Mouse (Mus musculus) cortical plate, adult 2 months (tissue): Measurements from ENCODE around the gene Gm10053.

Source experiments
- CTCF ChIP-seq: fragments of 200-500 bp; IDR thresholded peaks from 2 replicates; pipeline ENCODE4 v1.5.1; 2011; ENCODE audit warnings: mild to moderate bottlenecking, control low read depth, low read length; ENCODE audit not compliant: insufficient read depth; ENCODE audit errors: extremely low read depth
- POLR2A ChIP-seq: fragments of 200-500 bp; IDR thresholded peaks from 2 replicates; pipeline ENCODE4 v1.6.1; 2011; ENCODE audit warnings: mild to moderate bottlenecking, low read length, control low read depth; ENCODE audit not compliant: insufficient read depth; ENCODE audit errors: extremely low read depth

DNA sequence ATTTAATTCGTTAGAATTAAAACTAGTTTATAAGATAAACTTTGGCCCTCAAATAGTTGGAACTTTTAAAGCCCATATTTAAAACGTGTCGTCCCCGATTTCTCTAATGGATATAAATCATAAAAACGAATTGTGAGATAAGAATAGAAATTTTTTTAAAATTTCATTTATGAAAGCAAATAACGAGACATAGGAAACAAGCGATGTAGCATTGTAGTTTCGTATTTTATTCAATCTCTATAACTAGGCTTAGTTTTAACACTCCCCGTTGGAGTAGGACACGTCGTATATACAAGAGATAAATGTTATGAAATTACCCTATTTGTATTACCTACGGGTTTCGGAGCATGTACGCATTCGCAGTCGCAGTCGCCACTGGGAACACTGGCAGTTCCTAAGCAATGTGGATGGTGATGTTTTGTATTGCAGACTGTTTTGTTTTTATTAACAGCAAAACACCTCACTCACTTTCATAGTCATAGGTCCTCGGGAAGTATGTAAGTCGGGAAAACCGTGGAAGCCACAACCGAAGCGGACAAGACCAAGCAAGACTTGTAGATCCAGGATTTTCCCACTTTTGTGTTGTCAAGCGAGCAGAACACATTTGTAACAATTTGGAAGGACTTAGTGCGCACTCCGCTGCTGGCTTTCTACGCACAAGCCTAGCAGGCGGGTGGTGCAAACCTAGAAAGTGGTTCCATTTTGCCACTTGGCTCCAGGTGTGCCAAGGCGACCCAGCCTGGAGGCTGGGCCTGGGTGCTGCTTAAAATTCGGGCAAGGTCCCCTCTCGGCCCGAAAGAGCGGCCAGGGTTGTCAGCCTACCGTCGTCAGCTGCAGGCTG lies 23.5 kb downstream of the Gm10053 start:
- TF ChIP-seq CTCF (no peak), POLR2A (no peak)
